Mouse (Mus musculus): ENCODE measurements around the gene Tnfsf14.

- no peak for TF ChIP-seq CTCF (IDR thresholded peaks at IDR 0.05; ENCODE audit: borderline replicate concordance, control insufficient read depth, extremely low read depth, insufficient read depth, low read length, poor library complexity)
- TF ChIP-seq POLR2A (IDR thresholded peaks at IDR 0.05; ENCODE audit: control insufficient read depth, extremely low read depth, insufficient read depth, low read length, poor library complexity): no peak
Measured at GRCm38 (mm10) chr17:57195326-57196010, 1.5 kb upstream of the Tnfsf14 start.

All from thymus, adult 2 months (tissue).